Mouse (Mus musculus): ENCODE data around the gene Fbxl14.

The Fbxl14 gene

GRCm38 (mm10) chr6:119472135-119472534 lies 7.3 kb upstream of the Fbxl14 start:
- DNase-seq = peak; percentile 71 to 77

GRCm38 (mm10) chr6:119472705-119473104 lies 6.8 kb upstream of the Fbxl14 start:
- no peak for DNase-seq

GRCm38 (mm10) chr6:119473446-119473845 lies 6.0 kb upstream of the Fbxl14 start:
- DNase-seq = no peak

- no peak for DNase-seq
Measured at GRCm38 (mm10) chr6:119473992-119474391, 5.5 kb upstream of the Fbxl14 start.

GRCm38 (mm10) chr6:119475988-119476387 lies 3.5 kb upstream of the Fbxl14 start:
- no peak for DNase-seq

GRCm38 (mm10) chr6:119477686-119478310 lies 1.7 kb upstream of the Fbxl14 start:
- no peak for DNase-seq

GRCm38 (mm10) chr6:119478560-119479342 lies 717 bp upstream of the Fbxl14 start:
- peak; percentile 84 to 85 for DNase-seq

GRCm38 (mm10) chr6:119479876-119480705 lies 623 bp downstream of the Fbxl14 start:
- DNase-seq = peak; percentile 67

- DNase-seq = peak; percentile 22 to 50
Measured at GRCm38 (mm10) chr6:119480706-119481331, 1.4 kb downstream of the Fbxl14 start.

- peak in 1 of 2 experiments; percentile 17 for DNase-seq
Measured at GRCm38 (mm10) chr6:119481741-119482390, 2.4 kb downstream of the Fbxl14 start.

GRCm38 (mm10) chr6:119482958-119483600 lies 3.6 kb downstream of the Fbxl14 start:
- peak; percentile 43 to 47 for DNase-seq

- DNase-seq = no peak
Measured at GRCm38 (mm10) chr6:119485486-119485885, 6.0 kb downstream of the Fbxl14 start.

GRCm38 (mm10) chr6:119486381-119487084 lies 7.1 kb downstream of the Fbxl14 start:
- DNase-seq = no peak

- no peak for DNase-seq
Measured at GRCm38 (mm10) chr6:119487085-119487458, 7.6 kb downstream of the Fbxl14 start.

GRCm38 (mm10) chr6:119487619-119488018 lies 8.2 kb downstream of the Fbxl14 start:
- no peak for DNase-seq

- DNase-seq = peak in 1 of 2 experiments; percentile 47
Measured at GRCm38 (mm10) chr6:119489765-119490164, 10.3 kb downstream of the Fbxl14 start.

- DNase-seq = no peak
Measured at GRCm38 (mm10) chr6:119490549-119490948, 11.1 kb downstream of the Fbxl14 start.

- no peak for DNase-seq
Measured at GRCm38 (mm10) chr6:119491006-119491405, 11.5 kb downstream of the Fbxl14 start.

- DNase-seq = no peak
Measured at GRCm38 (mm10) chr6:119491997-119492629, 12.6 kb downstream of the Fbxl14 start.

- no peak for DNase-seq
Measured at GRCm38 (mm10) chr6:119492630-119493014, 13.2 kb downstream of the Fbxl14 start.

GRCm38 (mm10) chr6:119499271-119499670 lies 19.8 kb downstream of the Fbxl14 start:
- DNase-seq = peak in 1 of 2 experiments; percentile 27

Measured in cerebellum, postnatal 36 days (tissue).